Mouse (Mus musculus): ENCODE results near the gene Mgat1. TPM values are rescaled to one million over a fixed set of nuclear protein-coding genes. Genes with fewer than 3 reads are reported as not detected.

Gene Mgat1
- polyA plus RNA-seq, 1 experiment from 2014 or later: 43.2 TPM

- 18% methylated on average over 6 of the region's 6 CpGs for WGBS (ENCODE audit: missing documents)
- peaks cover 59% of the 10 kb centered on the region for H3K79me2 ChIP-seq (ENCODE audit: inconsistent target)
- peaks cover under 1% of the 10 kb centered on the region; the same call in 1 of the 2 replicates for H3K36me3 ChIP-seq (ENCODE audit: inconsistent target)
- H3K4me3 ChIP-seq (ENCODE audit: inconsistent target): peak overlapping the region; percentile 27; the same call in 1 of the 2 replicates
- H3K27ac ChIP-seq: peak overlapping the region; percentile 90
Observed at GRCm38 (mm10) chr11:49248226-49248973, 4.4 kb downstream of the Mgat1 start.

GRCm38 (mm10) chr11:49248974-49249700 lies 5.1 kb downstream of the Mgat1 start:
- Histone ChIP-seq H3K4me3 (ENCODE audit: inconsistent target) (peak overlapping the region; percentile 27), H3K27ac (peak overlapping the region; percentile 90)
- 14% methylated on average over 6 of the region's 6 CpGs for WGBS (ENCODE audit: missing documents)

GRCm38 (mm10) chr11:49249811-49250421 lies 5.9 kb downstream of the Mgat1 start:
- 1% methylated on average over 7 of the region's 10 CpGs for WGBS (ENCODE audit: missing documents)
- Histone ChIP-seq H3K79me2 (ENCODE audit: inconsistent target) (peaks cover 74% of the 10 kb centered on the region), H3K36me3 (ENCODE audit: inconsistent target) (peaks cover 15% of the 10 kb centered on the region), H3K4me3 (ENCODE audit: inconsistent target) (peak overlapping the region; percentile 27), H3K27ac (peak overlapping the region; percentile 90)

More at GRCm38 (mm10) chr11:49248974-49249700, 5.1 kb downstream of the Mgat1 start:
- peaks cover 8% of the 10 kb centered on the region for H3K36me3 ChIP-seq (ENCODE audit: inconsistent target)
- H3K79me2 ChIP-seq (ENCODE audit: inconsistent target): peaks cover 66% of the 10 kb centered on the region

GRCm38 (mm10) chr11:49250422-49251379 lies 6.7 kb downstream of the Mgat1 start:
- Histone ChIP-seq H3K4me3 (ENCODE audit: inconsistent target) (peak overlapping the region; percentile 72), H3K36me3 (ENCODE audit: inconsistent target) (peaks cover 22% of the 10 kb centered on the region), H3K27ac (peak overlapping the region; percentile 90), H3K79me2 (ENCODE audit: inconsistent target) (peaks cover 82% of the 10 kb centered on the region)
- under 1% methylated on average over 42 of the region's 45 CpGs for WGBS (ENCODE audit: missing documents)

- H3K36me3 ChIP-seq (ENCODE audit: inconsistent target): peaks cover 29% of the 10 kb centered on the region
- 1% methylated on average over 7 of the region's 7 CpGs for WGBS (ENCODE audit: missing documents)
Observed at GRCm38 (mm10) chr11:49251380-49251761, 7.4 kb downstream of the Mgat1 start.

GRCm38 (mm10) chr11:49252048-49252447 lies 8.1 kb downstream of the Mgat1 start:
- Histone ChIP-seq H3K36me3 (ENCODE audit: inconsistent target) (peaks cover 32% of the 10 kb centered on the region), H3K4me3 (ENCODE audit: inconsistent target) (peak overlapping the region; percentile 72), H3K27ac (peak overlapping the region; percentile 90), H3K79me2 (ENCODE audit: inconsistent target) (peaks cover 86% of the 10 kb centered on the region)
- WGBS (ENCODE audit: missing documents): 19% methylated on average over 5 of the region's 5 CpGs

More at GRCm38 (mm10) chr11:49251380-49251761, 7.4 kb downstream of the Mgat1 start:
- Histone ChIP-seq H3K4me3 (ENCODE audit: inconsistent target) (peak overlapping the region; percentile 72), H3K79me2 (ENCODE audit: inconsistent target) (peaks cover 86% of the 10 kb centered on the region), H3K27ac (peak overlapping the region; percentile 90)

- peak overlapping the region; percentile 90 for H3K27ac ChIP-seq
- H3K79me2 ChIP-seq (ENCODE audit: inconsistent target): peaks cover 86% of the 10 kb centered on the region
- 26% methylated on average over 6 of the region's 6 CpGs for WGBS (ENCODE audit: missing documents)
- no peak overlapping the region for H3K4me3 ChIP-seq (ENCODE audit: inconsistent target)
- peaks cover 36% of the 10 kb centered on the region for H3K36me3 ChIP-seq (ENCODE audit: inconsistent target)
Observed at GRCm38 (mm10) chr11:49253035-49253434, 9.0 kb downstream of the Mgat1 start.

- H3K27ac ChIP-seq: no peak overlapping the region
- 86% methylated on average over 2 of the region's 2 CpGs for WGBS (ENCODE audit: missing documents)
- peaks cover 95% of the 10 kb centered on the region for H3K79me2 ChIP-seq (ENCODE audit: inconsistent target)
- H3K4me3 ChIP-seq (ENCODE audit: inconsistent target): no peak overlapping the region
- H3K36me3 ChIP-seq (ENCODE audit: inconsistent target): peaks cover 67% of the 10 kb centered on the region
Observed at GRCm38 (mm10) chr11:49259296-49259695, 15.3 kb downstream of the Mgat1 start.

GRCm38 (mm10) chr11:49259829-49260228 lies 15.8 kb downstream of the Mgat1 start:
- H3K27ac ChIP-seq: no peak overlapping the region
- WGBS (ENCODE audit: missing documents): 11% methylated on average over 1 of the region's 1 CpGs
- peaks cover 67% of the 10 kb centered on the region for H3K36me3 ChIP-seq (ENCODE audit: inconsistent target)
- peaks cover 89% of the 10 kb centered on the region for H3K79me2 ChIP-seq (ENCODE audit: inconsistent target)
- H3K4me3 ChIP-seq (ENCODE audit: inconsistent target): no peak overlapping the region

- H3K79me2 ChIP-seq (ENCODE audit: inconsistent target): peaks cover 80% of the 10 kb centered on the region
- H3K27ac ChIP-seq: no peak overlapping the region
- 94% methylated on average over 20 of the region's 21 CpGs for WGBS (ENCODE audit: missing documents)
- H3K4me3 ChIP-seq (ENCODE audit: inconsistent target): no peak overlapping the region
- peaks cover 65% of the 10 kb centered on the region for H3K36me3 ChIP-seq (ENCODE audit: inconsistent target)
Observed at GRCm38 (mm10) chr11:49260598-49261312, 16.8 kb downstream of the Mgat1 start.

GRCm38 (mm10) chr11:49261313-49261855 lies 17.4 kb downstream of the Mgat1 start:
- no peak overlapping the region for H3K4me3 ChIP-seq (ENCODE audit: inconsistent target)
- H3K79me2 ChIP-seq (ENCODE audit: inconsistent target): peaks cover 74% of the 10 kb centered on the region
- WGBS (ENCODE audit: missing documents): 94% methylated on average over 14 of the region's 14 CpGs
- H3K36me3 ChIP-seq (ENCODE audit: inconsistent target): peaks cover 59% of the 10 kb centered on the region
- H3K27ac ChIP-seq: no peak overlapping the region

GRCm38 (mm10) chr11:49262286-49262685 lies 18.3 kb downstream of the Mgat1 start:
- Histone ChIP-seq H3K27ac (no peak overlapping the region), H3K4me3 (ENCODE audit: inconsistent target) (no peak overlapping the region), H3K79me2 (ENCODE audit: inconsistent target) (peaks cover 65% of the 10 kb centered on the region), H3K36me3 (ENCODE audit: inconsistent target) (peaks cover 54% of the 10 kb centered on the region)
- WGBS (ENCODE audit: missing documents): 95% methylated on average over 5 of the region's 5 CpGs

- Histone ChIP-seq H3K27ac (no peak overlapping the region), H3K36me3 (ENCODE audit: inconsistent target) (peaks cover 52% of the 10 kb centered on the region), H3K4me3 (ENCODE audit: inconsistent target) (no peak overlapping the region), H3K79me2 (ENCODE audit: inconsistent target) (peaks cover 56% of the 10 kb centered on the region)
- WGBS (ENCODE audit: missing documents): 78% methylated on average over 6 of the region's 6 CpGs
Observed at GRCm38 (mm10) chr11:49263149-49263548, 19.2 kb downstream of the Mgat1 start.
